Mouse (Mus musculus) CH12.LX (cell line): ENCODE results near the gene Grem2. TPM values are rescaled to one million over a fixed set of nuclear protein-coding genes. Genes with fewer than 3 reads are reported as not detected.

ENCODE experiments used
- DNase-seq: peaks from one replicate; pipeline ENCODE4 v3.0.0-alpha.2; 2013; ENCODE audit errors: extremely low read depth
- H3K27ac ChIP-seq: 2 replicates; pipeline ENCODE4 v1.5.1; 2012; ENCODE audit warnings: low read depth, mild to moderate bottlenecking, control low read depth, moderate library complexity; ENCODE audit not compliant: insufficient read depth
- H3K27me3 ChIP-seq: replicated peaks from 2 replicates; pipeline ENCODE3; 2012; ENCODE audit warnings: inconsistent platforms
- H3K36me3 ChIP-seq, 2 experiments: replicated peaks in 1 of 2; 2 replicates each; pipeline versions ENCODE3 to v1.6.1; 2012; ENCODE audit warnings: inconsistent platforms in 1 of 2, low read length in 1 of 2, mild to moderate bottlenecking in 1 of 2, mixed read lengths in 1 of 2, moderate library complexity in 1 of 2; ENCODE audit not compliant: control insufficient read depth in 1 of 2, insufficient read depth in 1 of 2
- H3K4me1 ChIP-seq, 2 experiments: 2 replicates each; pipeline ENCODE4 v1.6.1; 2012; ENCODE audit warnings: inconsistent platforms in 1 of 2, moderate library complexity in 1 of 2; ENCODE audit not compliant: insufficient read depth in 2 of 2, control insufficient read depth in 1 of 2
- H3K4me2 ChIP-seq: 2 replicates; pipeline ENCODE4 v1.6.1; 2012; ENCODE audit warnings: low read depth, mild to moderate bottlenecking, control low read depth; ENCODE audit not compliant: poor library complexity, insufficient read depth, severe bottlenecking
- H3K4me3 ChIP-seq, 3 experiments: fragments of 150-350 bp in 1 of 3; sonication (generic) in 1 of 3; replicated peaks in 1 of 3; 2 replicates each; pipeline versions ENCODE3 to v1.5.1; 2011 to 2012; ENCODE audit warnings: low read depth in 2 of 3, low read length in 2 of 3, mild to moderate bottlenecking in 2 of 3, moderate library complexity in 2 of 3, control low read depth in 1 of 3, improper control_type of control experiment in 1 of 3, inconsistent platforms in 1 of 3, mixed read lengths in 1 of 3; ENCODE audit not compliant: poor library complexity in 1 of 3
- H3K79me2 ChIP-seq: replicated peaks from 2 replicates; pipeline ENCODE4 v1.6.1; 2012; ENCODE audit warnings: mild to moderate bottlenecking, moderate library complexity; ENCODE audit not compliant: control insufficient read depth, poor library complexity, insufficient read depth, severe bottlenecking; ENCODE audit errors: extremely low read depth
- H3K9ac ChIP-seq: 2 replicates; pipeline ENCODE4 v1.6.1; 2012; ENCODE audit warnings: low read depth, mild to moderate bottlenecking, control low read depth, moderate library complexity; ENCODE audit not compliant: insufficient read depth
- H3K9me3 ChIP-seq: replicated peaks from 2 replicates; pipeline ENCODE3; 2012; ENCODE audit warnings: low read length, inconsistent platforms, mixed read lengths
- CHD1 ChIP-seq: IDR thresholded peaks from 2 replicates; pipeline ENCODE4 v1.6.1; 2012; ENCODE audit warnings: low read depth, low read length, improper control_type of control experiment, inconsistent platforms
- CHD2 ChIP-seq: IDR thresholded peaks from 2 replicates; pipeline ENCODE4 v1.6.1; 2011; ENCODE audit warnings: low read length, improper control_type of control experiment
- CTCF ChIP-seq, 2 experiments: IDR thresholded peaks in 1 of 2; conservative IDR thresholded peaks in 1 of 2; 2 replicates each; pipeline ENCODE4 v1.5.1; 2011 to 2012; ENCODE audit warnings: low read depth in 2 of 2, low read length in 2 of 2, improper control_type of control experiment in 1 of 2, inconsistent platforms in 1 of 2, mild to moderate bottlenecking in 1 of 2, moderate library complexity in 1 of 2
- E2F4 ChIP-seq: IDR thresholded peaks from 2 replicates; pipeline ENCODE4 v1.6.1; 2011; ENCODE audit warnings: low read depth, low read length, improper control_type of control experiment; ENCODE audit not compliant: insufficient replicate concordance
- ELF1 ChIP-seq: IDR thresholded peaks from 2 replicates; pipeline ENCODE4 v1.6.1; 2014; ENCODE audit warnings: low read depth, mild to moderate bottlenecking, inconsistent platforms, low read length, improper control_type of control experiment
- EP300 ChIP-seq: IDR thresholded peaks from 2 replicates; pipeline ENCODE4 v1.6.1; 2011; ENCODE audit warnings: low read length, improper control_type of control experiment
- ETS1 ChIP-seq: conservative IDR thresholded peaks from 2 replicates; pipeline ENCODE4 v1.6.1; 2012; ENCODE audit warnings: low read depth, mild to moderate bottlenecking, inconsistent platforms, low read length, improper control_type of control experiment, moderate library complexity
- JUN ChIP-seq: IDR thresholded peaks from 2 replicates; pipeline ENCODE4 v1.6.1; 2011; ENCODE audit warnings: low read depth, mild to moderate bottlenecking, low read length, improper control_type of control experiment, moderate library complexity; ENCODE audit not compliant: insufficient read depth
- KAT2A ChIP-seq: IDR thresholded peaks from 2 replicates; pipeline ENCODE4 v1.6.1; 2012; ENCODE audit warnings: low read length, improper control_type of control experiment, inconsistent platforms; ENCODE audit not compliant: insufficient replicate concordance
- MAFK ChIP-seq: IDR thresholded peaks from 2 replicates; pipeline ENCODE4 v1.6.1; 2011; ENCODE audit warnings: low read length, improper control_type of control experiment; ENCODE audit not compliant: insufficient replicate concordance
- MAX ChIP-seq: IDR thresholded peaks from 2 replicates; pipeline ENCODE4 v1.6.1; 2011; ENCODE audit warnings: low read length, improper control_type of control experiment
- MAZ ChIP-seq: IDR thresholded peaks from 2 replicates; pipeline ENCODE4 v1.6.1; 2012; ENCODE audit warnings: low read depth, mild to moderate bottlenecking, inconsistent platforms, low read length, improper control_type of control experiment, moderate library complexity
- MEF2A ChIP-seq: IDR thresholded peaks from 2 replicates; pipeline ENCODE4 v1.6.1; 2014; ENCODE audit warnings: low read depth, mild to moderate bottlenecking, inconsistent platforms, low read length, improper control_type of control experiment, borderline replicate concordance
- MXI1 ChIP-seq: IDR thresholded peaks from 2 replicates; pipeline ENCODE4 v1.6.1; 2011; ENCODE audit warnings: mild to moderate bottlenecking, low read depth, low read length, improper control_type of control experiment
- MYC ChIP-seq: IDR thresholded peaks from 2 replicates; pipeline ENCODE4 v1.6.1; 2011; ENCODE audit warnings: low read depth, mild to moderate bottlenecking, improper control_type of control experiment, low read length
- PAX5 ChIP-seq: IDR thresholded peaks from 2 replicates; pipeline ENCODE4 v1.6.1; 2012; ENCODE audit warnings: low read length, inconsistent platforms, mixed read lengths
- POLR2AphosphoS2 ChIP-seq: IDR thresholded peaks from 2 replicates; pipeline ENCODE4 v1.6.1; 2011; ENCODE audit warnings: low read depth, low read length, improper control_type of control experiment
- RAD21 ChIP-seq: IDR thresholded peaks from 2 replicates; pipeline ENCODE4 v1.6.1; 2011; ENCODE audit warnings: low read depth, mild to moderate bottlenecking, low read length, improper control_type of control experiment, moderate library complexity
- SMC3 ChIP-seq: IDR thresholded peaks from 2 replicates; pipeline ENCODE4 v1.6.1; 2011; ENCODE audit warnings: low read depth, low read length, improper control_type of control experiment
- TBP ChIP-seq: conservative IDR thresholded peaks from 2 replicates; pipeline ENCODE4 v1.6.1; 2011; ENCODE audit warnings: low read depth, low read length, improper control_type of control experiment
- TCF12 ChIP-seq: IDR thresholded peaks from 2 replicates; pipeline ENCODE4 v1.6.1; 2014; ENCODE audit warnings: low read depth, mild to moderate bottlenecking, inconsistent platforms, low read length, improper control_type of control experiment
- UBTF ChIP-seq: IDR thresholded peaks from 2 replicates; pipeline ENCODE4 v1.6.1; 2012; ENCODE audit warnings: low read depth, mild to moderate bottlenecking, inconsistent platforms, low read length, improper control_type of control experiment, moderate library complexity
- dilution Hi-C: fragments of 300-500 bp; cut with MboI; formaldehyde crosslinking; loops from 2 replicates; pipeline ENCODE4 v1.14.3; 2020; ENCODE audit warnings: low sequenced_read_pairs; ENCODE audit not compliant: extremely low pct_unique_long_range_greater_than_20kb, extremely low pct_ligation_motif_present
- in situ Hi-C: fragments of 300-500 bp; cut with MboI; formaldehyde crosslinking; loops from 3 replicates; pipeline ENCODE4 v1.14.3; 2019; ENCODE audit warnings: low sequenced_read_pairs, low pct_ligation_motif_present, low pct_unique_long_range_greater_than_20kb, mixed read lengths
- polyA plus RNA-seq: library from polyadenylated mRNA; unstranded; fragments of >175 nt; gene quantifications from 2 replicates; pipeline ENCODE4 v1.2.1, GENCODE M21; 2012; ENCODE audit warnings: low read depth; ENCODE audit not compliant: insufficient read length
- total RNA-seq, 2 experiments: library from RNA; depleted of rRNA; stranded (reverse); fragments of 300-350 nt in 1 of 2; fragments of >200 nt in 1 of 2; gene quantifications; 2 replicates each; pipeline ENCODE4 v1.2.3; 2012 to 2014

Gene Grem2
- total and polyA plus RNA-seq, 3 experiments: not detected

- no peaks in the 10 kb centered on the region for H3K79me2 ChIP-seq
- H3K4me3 ChIP-seq: no peak overlapping the region
- dilution Hi-C loops (no loop called here), in situ Hi-C loops (no loop called here)
- TF ChIP-seq MYC: no peak
- TF ChIP-seq ETS1: no peak
- no peak for TF ChIP-seq PAX5
- TF ChIP-seq CHD1: no peak
- TF ChIP-seq POLR2AphosphoS2: no peak
- no peak for TF ChIP-seq JUN
- TF ChIP-seq MXI1: no peak
- TF ChIP-seq MEF2A: no peak
- no peak for TF ChIP-seq TCF12
- TF ChIP-seq CHD2: no peak
- no peak for TF ChIP-seq UBTF
- no peak for TF ChIP-seq RAD21
- TF ChIP-seq ELF1: no peak
- no peak for TF ChIP-seq KAT2A
- H3K36me3 ChIP-seq: no peaks in the 10 kb centered on the region
- no peak overlapping the region for H3K4me2 ChIP-seq
- H3K9ac ChIP-seq: no peak overlapping the region
- H3K27ac ChIP-seq: no peak overlapping the region
- H3K4me1 ChIP-seq: no peaks in the 10 kb centered on the region
- no peaks in the 10 kb centered on the region for H3K9me3 ChIP-seq
- H3K27me3 ChIP-seq: no peaks in the 10 kb centered on the region
- DNase-seq: no peak
Measured at GRCm38 (mm10) chr1:174907637-174908036, 14.0 kb downstream of the Grem2 start.

GRCm38 (mm10) chr1:174902755-174903154, 18.9 kb downstream of the Grem2 start:
- H3K4me3 ChIP-seq: no peak overlapping the region
- H3K9ac ChIP-seq: no peak overlapping the region
- H3K27ac ChIP-seq: no peak overlapping the region
- H3K79me2 ChIP-seq: no peaks in the 10 kb centered on the region
- H3K36me3 ChIP-seq: no peaks in the 10 kb centered on the region
- in situ Hi-C loops: no loop called here
- no peak overlapping the region for H3K4me2 ChIP-seq
- no peaks in the 10 kb centered on the region for H3K4me1 ChIP-seq
- dilution Hi-C loops: no loop called here
- no peak for DNase-seq
- no peaks in the 10 kb centered on the region for H3K9me3 ChIP-seq
- H3K27me3 ChIP-seq: no peaks in the 10 kb centered on the region
- TF ChIP-seq JUN (no peak), POLR2AphosphoS2 (no peak), E2F4 (no peak), ELF1 (no peak), KAT2A (no peak), MAZ (no peak), EP300 (no peak), SMC3 (no peak), TBP (no peak), CTCF (conservative IDR thresholded peaks at IDR 0.05 in 1 of 2, IDR thresholded peaks at IDR 0.05 in 1 of 2; ENCODE audit: low read depth in 2 of 2, low read length in 2 of 2) (no peak), MYC (no peak), MAFK (no peak), MAX (no peak)
- TF ChIP-seq, all 38 proteins: peak for 0
